Mouse (Mus musculus) CD4-positive naive resting alpha-beta T cell, adult 76 days (primary cell): ENCODE results near the gene Far2. TPM values are rescaled to one million over a fixed set of nuclear protein-coding genes. Genes with fewer than 3 reads are reported as not detected.

Source experiments
- total RNA-seq: library from RNA; stranded (reverse); gene quantifications from one replicate; pipeline ENCODE4 v1.2.4, GENCODE M21; 2023

The Far2 gene
- total RNA-seq, result not detected

DNA sequence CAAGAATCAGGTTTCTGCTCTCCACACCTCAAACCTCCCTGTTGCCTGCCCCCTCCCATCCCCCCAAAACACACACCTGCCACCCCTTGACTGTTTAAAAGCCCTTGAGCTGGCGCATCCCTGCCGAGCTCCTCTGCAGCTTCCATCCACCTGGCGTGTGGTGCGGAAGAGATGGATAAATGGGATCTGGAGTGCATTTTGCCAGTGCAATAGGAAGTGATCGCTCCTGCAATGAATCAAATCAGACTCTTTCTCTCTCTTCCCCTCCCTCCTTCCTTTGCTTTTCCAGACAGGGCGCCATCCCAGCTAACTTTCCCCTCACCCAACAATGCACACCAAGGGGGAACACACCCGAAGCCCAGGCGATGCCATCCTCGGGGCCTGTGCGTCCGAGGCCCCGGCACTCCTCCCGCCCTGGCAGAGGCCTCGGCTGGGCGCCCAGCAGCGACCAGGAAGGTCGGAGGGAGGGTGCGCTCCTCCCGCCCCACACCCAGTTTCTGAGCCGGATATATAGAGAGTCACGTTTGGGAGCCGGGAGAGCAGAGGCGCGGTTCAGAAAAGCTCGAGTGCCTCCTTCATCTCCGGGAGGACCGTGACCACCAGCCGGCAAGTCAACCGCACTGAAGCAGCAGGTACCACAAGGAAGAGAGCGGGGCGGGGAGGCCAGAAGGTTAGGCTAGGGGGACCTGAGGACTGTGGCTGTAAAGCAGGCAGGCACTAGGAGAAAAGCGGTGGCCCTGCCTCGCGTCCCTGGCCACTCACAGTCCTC is at the start of gene Far2:
Far2 (plus strand) TSS at position 379 of the 769 bp plus-strand sequence.

DNA sequence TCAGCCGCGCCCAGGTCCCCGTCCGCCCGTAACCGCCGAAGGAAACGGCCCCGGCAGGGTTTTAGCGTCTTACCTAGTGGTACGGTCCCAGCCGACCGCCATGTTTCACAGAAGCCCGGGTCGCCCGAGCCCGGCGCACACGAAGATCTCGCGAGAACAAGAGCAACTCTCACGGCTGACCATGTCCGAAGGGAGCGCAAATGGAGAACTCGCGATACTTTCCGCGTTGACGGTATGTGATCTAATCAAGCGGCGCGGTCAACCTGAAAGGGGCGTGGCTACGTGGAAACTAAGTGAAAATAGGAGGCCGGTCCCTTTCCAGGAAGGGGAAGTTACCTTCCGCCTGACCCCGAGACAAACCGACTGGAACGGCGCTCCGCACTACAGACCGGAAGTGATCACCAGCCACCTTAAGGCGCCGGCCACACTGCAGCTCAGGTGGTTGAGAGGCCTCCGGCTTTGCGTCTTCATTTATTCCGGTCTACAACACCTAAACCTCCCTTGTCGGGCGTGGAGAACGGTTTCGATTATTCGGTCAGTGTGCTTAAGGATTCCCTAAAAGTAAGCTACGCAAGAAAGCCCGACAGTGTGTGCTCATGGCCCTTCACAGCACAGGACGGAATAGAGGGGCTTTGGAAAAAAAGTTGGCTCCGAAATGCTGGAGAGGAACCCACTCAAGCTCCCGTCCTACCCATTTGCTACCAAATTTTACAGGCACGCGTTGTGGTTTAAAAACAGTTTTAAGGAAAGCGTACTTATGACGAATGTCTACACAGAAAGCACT is 165.0 kb downstream of the Far2 start, which contains the start of gene Ergic2:
Ergic2 (minus strand) TSS at position 478 of the 784 bp plus-strand sequence.

Other genes starting within 250 kb of the Far2 start
- 105 TPM for gene Ergic2, start 165.1 kb downstream of the Far2 start, total RNA-seq